Mouse (Mus musculus) limb, embryonic 12.5 days (tissue): Measurements from ENCODE around the gene Syn3. TPM values are rescaled to one million over a fixed set of nuclear protein-coding genes. Genes with fewer than 3 reads are reported as not detected.
A peak's percentile ranks its signal among the peaks of the same experiment; 100 is the strongest.
"Not testable (repeated sequence)": the region's sequence is repeated elsewhere in the genome, so short reads cannot be mapped to it uniquely, and the experiment has no call there.

Experiments
- ATAC-seq: fragments of 200-750 bp; cut with Nextera tagmentation; 2 replicates; pipeline ENCODE4 v1.8.0; 2017; ENCODE audit warnings: low read depth, moderate TSS enrichment; ENCODE audit not compliant: insufficient number of reproducible peaks, insufficient read depth, low FRiP score, low TSS enrichment
- H3K27ac ChIP-seq: fragments of 300-500 bp; sonication (generic); 2 replicates; pipeline ENCODE4 v1.5.1; 2016; ENCODE audit warnings: mild to moderate bottlenecking, moderate library complexity
- H3K27me3 ChIP-seq: fragments of 300-500 bp; sonication (generic); 2 replicates; pipeline ENCODE4 v1.6.1; 2016; ENCODE audit warnings: mild to moderate bottlenecking, moderate library complexity
- H3K36me3 ChIP-seq: fragments of 300-500 bp; sonication (generic); 2 replicates; pipeline ENCODE4 v1.6.1; 2016; ENCODE audit warnings: mild to moderate bottlenecking, moderate library complexity
- H3K4me1 ChIP-seq: fragments of 300-500 bp; sonication (generic); replicated peaks from 2 replicates; pipeline ENCODE4 v1.6.1; 2016
- H3K4me2 ChIP-seq: fragments of 300-500 bp; sonication (generic); 2 replicates; pipeline ENCODE4 v1.6.1; 2016; ENCODE audit warnings: mild to moderate bottlenecking, moderate library complexity
- H3K4me3 ChIP-seq: fragments of 300-500 bp; sonication (generic); replicated peaks from 2 replicates; pipeline ENCODE4 v1.5.1; 2016; ENCODE audit warnings: mild to moderate bottlenecking
- H3K9ac ChIP-seq: fragments of 300-500 bp; sonication (generic); replicated peaks from 2 replicates; pipeline ENCODE4 v1.6.1; 2016; ENCODE audit warnings: mild to moderate bottlenecking, moderate library complexity
- H3K9me3 ChIP-seq: fragments of 300-500 bp; sonication (generic); 2 replicates; pipeline ENCODE4 v1.6.1; 2016; ENCODE audit warnings: mild to moderate bottlenecking, moderate library complexity
- WGBS: fragments of 180-500 bp; shearing (Covaris S2); methylation state at CpG from one replicate; pipeline ENCODE4 v1.1.7; 2016; 5-methylcytosine and 5-hydroxymethylcytosine counted together
- polyA plus RNA-seq: library from polyadenylated mRNA; unstranded; fragments of >200 nt; fragmentation: Nextera tagmentation; extraction: Ambion mirVana; gene quantifications from 2 replicates; pipeline ENCODE4 v1.2.1, GENCODE M21; 2016

Gene Syn3
- polyA plus RNA-seq, 1 experiment from 2014 or later: 4.1 TPM

DNA sequence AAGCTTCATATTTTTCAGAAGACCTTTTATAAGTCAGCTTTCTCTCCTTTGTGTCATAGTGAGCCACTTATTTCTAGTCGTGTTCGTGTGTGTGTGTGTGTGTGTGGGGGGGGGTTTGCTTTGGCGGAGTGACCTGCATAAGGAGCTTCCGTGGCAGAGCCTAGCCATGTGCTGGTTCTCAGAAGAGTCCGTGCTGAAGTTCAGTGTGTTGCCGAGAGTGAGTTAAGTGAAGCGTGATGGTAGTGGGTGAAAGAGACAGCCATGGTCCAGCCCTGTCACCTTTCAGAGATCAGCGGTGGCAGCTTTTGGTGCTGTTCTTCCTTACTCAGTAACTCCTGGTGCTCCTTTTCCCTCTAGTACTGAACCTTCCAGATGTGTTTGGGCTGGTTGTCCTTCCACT, 454.6 kb downstream of the Syn3 start:
- Histone ChIP-seq H3K27ac (no peak overlapping the region), H3K36me3 (peaks cover 43% of the 10 kb centered on the region), H3K9me3 (no peaks in the 10 kb centered on the region), H3K4me2 (no peak overlapping the region), H3K9ac (no peak overlapping the region), H3K4me3 (no peak overlapping the region), H3K27me3 (no peaks in the 10 kb centered on the region), H3K4me1 (no peaks in the 10 kb centered on the region)
- no peak for ATAC-seq
- WGBS: 89% methylated on average over 8 of the region's 8 CpGs

DNA sequence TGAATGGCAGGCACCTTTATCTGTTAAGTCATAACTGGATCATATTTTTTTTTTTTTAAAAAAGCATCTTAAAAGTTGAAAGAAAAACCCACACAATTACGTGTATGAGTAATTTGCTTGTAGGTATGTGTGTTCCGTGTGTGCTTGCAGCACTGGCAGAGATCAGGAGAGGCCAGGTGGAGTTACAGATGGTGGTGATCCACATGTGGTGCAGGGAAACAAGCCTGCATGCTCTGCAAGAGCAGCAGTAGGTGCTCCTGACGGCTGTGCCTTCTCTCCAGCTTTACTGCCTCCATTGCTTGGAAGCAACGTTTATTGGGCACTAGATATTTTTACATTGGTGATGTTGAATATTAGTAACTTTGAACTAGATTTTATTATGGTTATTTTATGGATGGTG, 455.0 kb downstream of the Syn3 start:
- no peak for ATAC-seq
- 74% methylated on average over 4 of the region's 4 CpGs for WGBS

DNA sequence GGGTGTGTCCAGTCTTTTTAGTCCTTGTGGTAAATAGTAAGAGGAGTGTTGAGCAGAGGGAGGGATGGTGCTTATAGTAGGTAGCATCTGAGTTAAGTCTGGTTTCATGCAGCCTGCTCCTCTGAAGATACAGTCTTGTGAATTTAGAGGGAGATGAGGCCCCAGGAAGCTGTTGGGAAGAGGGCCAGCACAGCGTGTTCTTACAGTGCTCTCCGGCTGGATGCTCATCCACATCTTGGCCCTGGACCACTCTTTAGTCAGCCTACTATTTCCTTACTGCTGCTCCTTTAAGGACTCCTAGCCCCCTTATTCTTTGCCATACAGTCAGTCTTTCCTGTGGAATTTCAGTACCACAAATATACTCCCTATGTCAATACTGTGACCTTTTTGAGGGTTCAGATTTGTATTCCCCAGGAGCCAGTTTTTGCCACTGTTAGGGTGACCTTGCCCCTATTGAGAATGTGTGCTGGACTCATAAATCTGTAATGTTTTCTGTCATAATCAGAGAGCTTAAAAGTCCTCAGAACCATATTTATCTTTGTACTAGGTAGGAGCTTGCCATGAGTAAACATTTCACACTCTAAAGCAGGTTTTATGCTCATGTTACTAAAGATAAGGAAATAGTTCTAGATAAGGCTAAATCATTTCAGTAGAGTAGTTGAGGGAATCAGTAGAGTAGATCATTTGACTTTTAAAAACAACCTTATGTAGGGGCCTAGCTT, 464.5 kb downstream of the Syn3 start:
- no peak overlapping the region for H3K27ac ChIP-seq
- H3K36me3 ChIP-seq: peaks cover 42% of the 10 kb centered on the region
- no peak for ATAC-seq
- H3K4me3 ChIP-seq: no peak overlapping the region
- no peaks in the 10 kb centered on the region for H3K9me3 ChIP-seq
- H3K27me3 ChIP-seq: no peaks in the 10 kb centered on the region
- no peak overlapping the region for H3K9ac ChIP-seq
- peaks cover 7% of the 10 kb centered on the region; the same call in 1 of the 2 replicates for H3K4me1 ChIP-seq
- WGBS: 96% methylated on average over 2 of the region's 2 CpGs
- H3K4me2 ChIP-seq: no peak overlapping the region

More for the DNA sequence above, 455.0 kb downstream of the Syn3 start:
- Histone ChIP-seq H3K9me3 (no peaks in the 10 kb centered on the region), H3K36me3 (peaks cover 46% of the 10 kb centered on the region), H3K4me1 (no peaks in the 10 kb centered on the region), H3K9ac (no peak overlapping the region), H3K27me3 (no peaks in the 10 kb centered on the region), H3K4me2 (no peak overlapping the region), H3K4me3 (no peak overlapping the region), H3K27ac (no peak overlapping the region)

DNA sequence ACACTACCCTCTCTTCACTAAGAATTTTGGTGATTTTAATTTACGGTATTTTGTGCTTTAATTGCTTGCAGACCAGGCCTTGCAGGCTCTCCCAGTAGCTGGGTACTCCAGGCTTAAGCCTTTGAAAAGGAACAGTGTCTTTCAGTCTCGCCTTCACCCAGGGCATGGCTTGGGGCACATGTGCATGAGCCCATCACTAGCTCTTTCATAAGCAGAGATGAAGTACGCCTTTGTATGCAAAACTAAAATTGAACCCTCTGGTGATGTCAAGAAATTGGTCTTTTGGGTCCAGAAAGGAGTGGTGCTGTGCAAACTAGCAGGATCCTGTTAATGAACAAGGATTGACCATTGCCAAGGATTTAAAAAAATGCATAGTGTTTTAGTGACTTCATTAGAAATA, 466.2 kb downstream of the Syn3 start:
- peaks cover 7% of the 10 kb centered on the region; the same call in 1 of the 2 replicates for H3K4me1 ChIP-seq
- H3K9ac ChIP-seq: no peak overlapping the region
- peak overlapping the region; percentile 69 for H3K27ac ChIP-seq
- WGBS: 53% methylated on average over 3 of the region's 3 CpGs
- no peak overlapping the region for H3K4me2 ChIP-seq
- ATAC-seq: peak; percentile 68; the same call in 1 of the 2 replicates
- H3K27me3 ChIP-seq: no peaks in the 10 kb centered on the region
- peaks cover 37% of the 10 kb centered on the region for H3K36me3 ChIP-seq
- H3K4me3 ChIP-seq: no peak overlapping the region
- no peaks in the 10 kb centered on the region for H3K9me3 ChIP-seq

DNA sequence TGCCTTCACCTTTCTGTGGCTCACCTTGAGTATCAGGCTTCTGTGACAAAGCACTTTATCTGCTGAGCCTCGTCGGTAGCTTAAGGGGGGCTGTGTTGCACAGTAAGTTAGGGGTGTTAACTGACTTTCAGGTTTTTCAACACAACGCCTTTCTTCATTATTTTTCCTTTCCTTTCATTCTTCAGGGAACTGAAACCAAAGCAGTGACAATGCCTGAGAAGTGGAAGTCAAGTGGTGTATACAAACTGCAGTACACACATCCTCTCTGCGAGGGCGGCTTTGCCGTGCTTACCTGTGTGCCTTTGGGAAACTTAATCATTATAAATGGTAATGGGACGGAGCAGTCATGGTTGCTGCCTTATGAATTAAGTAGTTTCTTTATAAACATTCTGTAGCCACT, 468.0 kb downstream of the Syn3 start:
- 87% methylated on average over 7 of the region's 7 CpGs for WGBS
- peaks cover 7% of the 10 kb centered on the region; the same call in 1 of the 2 replicates for H3K4me1 ChIP-seq
- ATAC-seq: no peak
- no peak overlapping the region for H3K4me2 ChIP-seq
- H3K9ac ChIP-seq: no peak overlapping the region
- no peaks in the 10 kb centered on the region for H3K27me3 ChIP-seq
- peaks cover 29% of the 10 kb centered on the region for H3K36me3 ChIP-seq
- H3K9me3 ChIP-seq: no peaks in the 10 kb centered on the region
- H3K4me3 ChIP-seq: no peak overlapping the region
- H3K27ac ChIP-seq: no peak overlapping the region

DNA sequence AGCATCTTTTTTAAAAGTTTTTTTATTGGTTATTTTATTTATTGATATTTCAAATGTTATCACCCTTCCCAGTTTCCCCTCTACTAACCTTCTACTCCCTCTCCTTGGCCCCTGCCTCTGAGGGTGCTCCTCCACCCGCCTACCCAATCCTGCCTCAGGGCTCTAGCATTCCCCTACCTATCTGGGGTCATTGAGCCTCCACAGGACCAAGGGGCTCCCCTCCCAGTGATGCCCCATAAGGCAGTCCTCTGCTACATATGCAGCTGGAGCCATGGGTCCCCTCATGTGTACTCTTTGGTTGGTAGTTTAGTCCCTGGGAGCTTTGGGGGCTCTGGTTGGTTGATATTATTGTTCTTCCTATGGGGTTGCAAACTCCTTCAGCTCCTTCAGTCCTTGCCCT, 471.9 kb downstream of the Syn3 start:
- H3K9ac ChIP-seq, H3K9me3 ChIP-seq, H3K4me1 ChIP-seq, H3K4me3 ChIP-seq, ATAC-seq, H3K27ac ChIP-seq, H3K4me2 ChIP-seq, H3K27me3 ChIP-seq: not testable (repeated sequence)
- WGBS: 80% methylated on average over 1 of the region's 1 CpGs
- peaks cover 31% of the 10 kb centered on the region for H3K36me3 ChIP-seq

DNA sequence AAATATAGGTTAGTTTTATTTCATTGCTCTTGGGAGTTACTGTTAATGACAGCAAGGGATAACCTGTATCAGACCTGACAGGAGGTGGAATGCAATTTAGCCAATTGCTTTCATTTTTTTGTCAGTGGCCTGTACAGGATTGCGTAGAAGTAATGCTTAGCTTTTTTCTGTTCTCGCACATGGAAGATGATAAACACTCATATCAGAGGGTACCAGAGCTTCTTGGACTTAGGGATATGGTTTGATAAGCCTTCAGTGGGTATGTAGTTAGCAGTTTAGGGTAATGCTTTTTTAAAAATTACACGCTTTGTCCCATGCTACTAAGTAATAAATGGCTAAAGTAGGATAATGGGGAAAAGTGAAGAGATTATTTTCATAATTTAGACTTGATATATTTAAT, 472.3 kb downstream of the Syn3 start:
- 83% methylated on average over 3 of the region's 3 CpGs for WGBS
- no peak overlapping the region for H3K4me2 ChIP-seq
- H3K9me3 ChIP-seq: no peaks in the 10 kb centered on the region
- H3K27ac ChIP-seq: no peak overlapping the region
- H3K9ac ChIP-seq: no peak overlapping the region
- peaks cover 10% of the 10 kb centered on the region for H3K4me1 ChIP-seq
- H3K27me3 ChIP-seq: no peaks in the 10 kb centered on the region
- no peak for ATAC-seq
- H3K4me3 ChIP-seq: no peak overlapping the region
- peaks cover 31% of the 10 kb centered on the region for H3K36me3 ChIP-seq

DNA sequence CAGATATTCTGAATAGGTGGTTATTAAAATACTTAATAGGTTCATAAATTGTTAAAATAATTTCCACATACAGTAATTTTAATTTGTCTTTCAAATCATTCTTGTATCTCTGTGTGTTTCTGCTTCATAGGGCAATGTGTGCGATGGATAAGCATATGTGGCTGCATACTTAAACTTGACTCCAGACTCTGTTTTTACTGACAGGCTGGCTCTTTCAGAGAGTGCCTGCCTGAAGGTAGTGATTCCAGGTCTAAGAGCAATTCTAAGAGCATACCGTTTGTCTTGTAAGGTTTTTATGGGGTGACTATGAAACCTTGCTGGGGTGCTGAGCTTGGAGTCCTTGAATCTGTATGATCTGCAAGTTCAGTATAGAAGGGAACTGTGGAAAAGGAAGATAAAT, 472.8 kb downstream of the Syn3 start:
- Histone ChIP-seq H3K4me3 (no peak overlapping the region), H3K27me3 (no peaks in the 10 kb centered on the region)
- WGBS: 69% methylated on average over 2 of the region's 2 CpGs

DNA sequence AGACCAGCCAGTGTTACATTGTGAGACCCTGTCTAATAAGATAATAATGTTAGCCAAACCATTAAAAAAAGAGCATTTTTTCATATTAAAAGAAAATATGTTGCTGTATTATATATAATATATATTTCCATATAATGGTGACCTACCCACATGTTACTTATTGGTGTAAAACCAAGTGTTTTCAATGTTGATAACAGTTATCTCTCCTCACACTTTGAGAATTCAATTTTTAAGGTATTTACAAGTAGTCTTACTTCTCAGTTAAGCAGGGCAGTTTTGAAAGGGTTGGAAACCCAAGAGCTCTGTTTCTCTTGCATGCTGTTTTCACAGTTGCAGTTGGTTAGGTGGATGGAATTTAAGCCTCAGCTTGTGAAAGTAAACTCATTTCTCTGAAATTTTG, 475.5 kb downstream of the Syn3 start:
- no peak overlapping the region for H3K9ac ChIP-seq
- peaks cover 11% of the 10 kb centered on the region for H3K4me1 ChIP-seq
- no peak overlapping the region for H3K27ac ChIP-seq
- no peaks in the 10 kb centered on the region for H3K27me3 ChIP-seq
- H3K9me3 ChIP-seq: no peaks in the 10 kb centered on the region
- no peak for ATAC-seq
- H3K4me2 ChIP-seq: peak overlapping the region; percentile 74
- 0 out of 2 replicates have a peak overlapping the region, but pooled peaks have one; percentile 88 for H3K4me3 ChIP-seq
- peaks cover 6% of the 10 kb centered on the region; the same call in 1 of the 2 replicates for H3K36me3 ChIP-seq

More for the DNA sequence above, 472.8 kb downstream of the Syn3 start:
- no peak overlapping the region for H3K4me2 ChIP-seq
- peaks cover 11% of the 10 kb centered on the region for H3K4me1 ChIP-seq
- H3K36me3 ChIP-seq: peaks cover 27% of the 10 kb centered on the region
- H3K9ac ChIP-seq: no peak overlapping the region
- H3K9me3 ChIP-seq: no peaks in the 10 kb centered on the region
- ATAC-seq: no peak
- no peak overlapping the region for H3K27ac ChIP-seq

DNA sequence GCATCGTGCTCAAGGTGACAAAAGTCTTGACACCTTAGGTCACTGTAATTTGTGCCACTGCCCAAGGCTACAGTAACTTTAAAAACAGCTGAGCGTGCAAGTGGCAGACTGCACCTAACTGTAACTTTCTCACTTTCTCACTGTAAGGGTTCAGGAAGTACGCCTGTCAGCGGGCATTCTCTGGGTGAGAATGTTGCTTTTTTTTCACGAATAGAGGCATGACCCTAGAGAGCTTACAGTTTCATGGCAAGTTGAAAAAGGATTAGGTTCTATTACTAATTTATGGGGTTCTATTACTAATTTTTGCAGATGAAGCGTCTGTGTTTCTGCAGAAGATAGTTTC, 476.3 kb downstream of the Syn3 start:
- no peaks in the 10 kb centered on the region for H3K27me3 ChIP-seq
- peak overlapping the region; percentile 83 for H3K9ac ChIP-seq
- peak overlapping the region; percentile 94; the same call in 1 of the 2 replicates for H3K27ac ChIP-seq
- peaks cover 11% of the 10 kb centered on the region for H3K4me1 ChIP-seq
- H3K4me2 ChIP-seq: peak overlapping the region; percentile 74
- H3K4me3 ChIP-seq: peak overlapping the region; percentile 88
- WGBS: 6% methylated on average over 6 of the region's 6 CpGs
- peak; percentile 28; the same call in 1 of the 2 replicates for ATAC-seq
- peaks cover 6% of the 10 kb centered on the region; the same call in 1 of the 2 replicates for H3K36me3 ChIP-seq
- no peaks in the 10 kb centered on the region for H3K9me3 ChIP-seq

DNA sequence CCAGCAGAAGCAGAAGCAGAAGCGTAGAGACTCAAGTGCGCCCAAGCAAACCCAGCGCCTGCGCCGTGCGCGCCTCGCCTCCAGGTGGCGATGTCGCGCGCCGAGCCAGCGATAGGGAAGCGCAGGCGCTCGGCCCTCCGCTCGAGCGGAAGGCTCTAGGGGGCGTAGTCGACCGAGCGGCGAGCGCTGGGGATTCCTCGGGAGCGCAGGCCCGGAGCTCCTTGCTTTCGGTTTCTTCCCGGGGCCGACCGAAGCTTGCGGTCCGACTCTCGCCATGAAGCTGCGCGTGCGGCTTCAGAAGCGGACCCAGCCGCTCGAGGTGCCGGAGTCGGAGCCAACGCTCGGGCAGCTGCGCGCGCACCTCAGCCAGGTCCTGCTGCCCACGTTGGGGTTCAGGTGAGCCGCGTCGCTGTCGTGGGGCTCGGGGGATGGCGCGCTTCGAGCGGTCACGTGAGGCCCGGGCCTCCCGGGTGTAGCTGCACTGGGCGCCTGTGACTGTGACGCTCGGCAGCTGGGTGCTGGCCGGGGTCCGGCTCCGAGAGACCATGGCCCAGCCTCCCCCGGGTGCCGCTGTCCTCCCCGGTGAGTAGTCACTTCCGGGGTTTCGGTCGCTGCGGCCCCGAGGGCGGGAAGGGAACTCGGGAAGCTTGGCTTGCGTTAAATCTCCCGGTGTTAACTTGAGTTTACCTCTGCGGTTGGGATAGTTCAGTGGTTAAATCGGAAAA, 476.8 kb downstream of the Syn3 start, which contains the start of gene Fbxo7:
Fbxo7 (plus strand) TSS at position 224 of the 725 bp plus-strand sequence.
- Histone ChIP-seq H3K9ac (peak within 1 kb of the TSS; percentile 83), H3K4me3 (peak within 1 kb of the TSS; percentile 88), H3K9me3 (no peaks in the 10 kb centered on the region), H3K27me3 (no peaks in the 10 kb centered on the region), H3K27ac (peak within 1 kb of the TSS; percentile 94), H3K36me3 (peaks cover 6% of the 10 kb centered on the region; the same call in 1 of the 2 replicates), H3K4me1 (peaks cover 11% of the 10 kb centered on the region), H3K4me2 (peak within 1 kb of the TSS; percentile 74)
- peak; percentile 94 for ATAC-seq
- WGBS: under 1% methylated on average over 76 of the region's 82 CpGs
